Mouse (Mus musculus): ENCODE results near the gene Cst3. TPM values are rescaled to one million over a fixed set of nuclear protein-coding genes. Genes with fewer than 3 reads are reported as not detected.

Gene Cst3
- total and polyA plus RNA-seq, 2 experiments from 2014 or later, result 495 to 1,133 TPM

DNA sequence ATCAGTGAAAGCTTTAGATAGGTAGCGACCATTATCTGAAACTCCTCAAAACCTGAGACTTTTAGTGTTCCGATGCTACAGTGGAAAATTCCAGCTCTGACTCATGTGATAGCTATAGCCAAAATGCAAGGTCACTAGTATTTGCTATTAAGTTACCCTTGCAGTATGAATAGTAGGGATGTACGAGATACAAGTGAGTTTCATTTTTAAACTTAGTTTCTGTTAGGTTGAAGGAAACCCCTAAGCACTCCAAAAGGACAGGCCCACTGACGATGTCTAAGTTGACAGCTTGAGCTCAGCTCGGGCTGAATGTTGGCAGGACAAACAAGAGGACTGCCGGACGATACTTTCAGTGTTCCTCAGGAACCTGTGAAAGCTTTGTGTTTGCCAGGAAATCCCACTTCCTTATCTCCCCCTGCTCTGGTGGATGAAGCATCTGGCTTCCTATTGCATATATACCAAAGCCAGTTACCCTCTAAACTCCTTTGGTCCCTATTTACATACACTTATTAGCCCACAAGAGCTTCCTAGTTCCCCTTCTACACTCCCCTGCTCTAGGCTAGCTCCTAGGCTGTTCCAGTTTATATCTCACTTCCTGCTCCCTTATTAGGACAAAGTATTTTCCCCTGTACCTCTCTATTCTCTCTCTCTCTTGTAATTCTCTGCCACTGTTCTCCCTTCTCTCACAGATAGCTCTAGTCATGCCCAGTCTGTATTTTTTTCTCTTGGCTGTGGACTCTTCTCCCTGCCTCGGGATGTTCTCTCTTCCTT lies 18.7 kb downstream of the Cst3 start:
- H3K27ac ChIP-seq (ENCODE audit: low read depth, low read length), result no peak overlapping the region
- DNase-seq (no peak), ATAC-seq (no peak)
- no peak for TF ChIP-seq CTCF (IDR thresholded peaks at IDR 0.05; ENCODE audit: low read depth)
- WGBS, result 66% methylated on average over 8 of the region's 8 CpGs
- H3K9ac ChIP-seq, result no peak overlapping the region
- no peak overlapping the region for H3K4me2 ChIP-seq (ENCODE audit: low read depth)
- no peak overlapping the region for H3K4me3 ChIP-seq (ENCODE audit: low read depth, low read length)
- H3K36me3 ChIP-seq (ENCODE audit: insufficient read depth), result no peaks in the 10 kb centered on the region
- H3K27me3 ChIP-seq (ENCODE audit: insufficient read depth, low read length), result no peaks in the 10 kb centered on the region
- H3K9me3 ChIP-seq (ENCODE audit: low read length), result no peaks in the 10 kb centered on the region
- no peaks in the 10 kb centered on the region for H3K4me1 ChIP-seq (ENCODE audit: insufficient read depth)

DNA sequence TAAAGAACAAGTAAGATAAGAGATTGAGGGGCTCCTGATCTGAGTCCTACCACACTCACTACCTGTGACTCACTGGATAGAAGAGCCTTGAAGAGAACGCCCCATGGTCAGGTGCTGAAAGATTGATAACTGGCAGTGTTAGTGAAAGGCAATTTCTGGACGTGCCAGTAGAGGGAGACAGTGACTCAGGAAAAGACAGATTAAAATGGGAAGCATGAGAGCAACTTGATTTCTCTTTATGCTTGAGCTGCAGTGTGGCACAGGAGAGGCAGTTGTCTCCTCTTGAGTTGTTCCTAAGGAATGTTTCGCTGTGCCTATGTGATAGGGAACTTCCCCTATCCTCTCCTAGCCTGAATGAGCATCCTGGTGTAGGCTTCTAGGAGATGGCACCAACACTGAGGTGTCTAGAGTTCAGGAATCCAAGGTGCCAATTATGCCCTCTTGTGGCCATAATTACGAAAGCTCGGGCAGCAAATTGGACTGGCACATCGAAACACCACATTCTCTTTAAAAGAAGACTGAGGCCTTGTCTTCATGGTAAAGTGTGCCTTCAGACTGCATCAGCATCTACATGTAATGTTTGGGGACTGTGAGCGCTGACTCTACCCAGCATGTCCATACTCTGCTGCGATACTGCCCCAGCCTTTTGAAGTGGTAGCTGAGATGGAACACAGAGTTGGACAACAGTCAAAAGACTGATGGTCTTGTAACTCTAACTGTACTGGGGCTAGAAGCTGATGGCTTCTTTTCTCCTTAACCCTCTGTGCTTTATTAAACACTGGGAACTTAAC lies 24.2 kb downstream of the Cst3 start:
- H3K9me3 ChIP-seq (ENCODE audit: low read length), result no peaks in the 10 kb centered on the region
- ATAC-seq (peak; percentile 89), DNase-seq (peak; percentile 85)
- H3K36me3 ChIP-seq (ENCODE audit: insufficient read depth), result no peaks in the 10 kb centered on the region
- H3K27me3 ChIP-seq (ENCODE audit: insufficient read depth, low read length), result no peaks in the 10 kb centered on the region
- no peak overlapping the region for H3K4me3 ChIP-seq (ENCODE audit: low read depth, low read length)
- TF ChIP-seq CTCF (IDR thresholded peaks at IDR 0.05; ENCODE audit: low read depth), result peak; percentile 86
- WGBS, result 37% methylated on average over 8 of the region's 8 CpGs
- no peak overlapping the region for H3K4me2 ChIP-seq (ENCODE audit: low read depth)
- no peak overlapping the region for H3K9ac ChIP-seq
- no peaks in the 10 kb centered on the region for H3K4me1 ChIP-seq (ENCODE audit: insufficient read depth)
- no peak overlapping the region for H3K27ac ChIP-seq (ENCODE audit: low read depth, low read length)

DNA sequence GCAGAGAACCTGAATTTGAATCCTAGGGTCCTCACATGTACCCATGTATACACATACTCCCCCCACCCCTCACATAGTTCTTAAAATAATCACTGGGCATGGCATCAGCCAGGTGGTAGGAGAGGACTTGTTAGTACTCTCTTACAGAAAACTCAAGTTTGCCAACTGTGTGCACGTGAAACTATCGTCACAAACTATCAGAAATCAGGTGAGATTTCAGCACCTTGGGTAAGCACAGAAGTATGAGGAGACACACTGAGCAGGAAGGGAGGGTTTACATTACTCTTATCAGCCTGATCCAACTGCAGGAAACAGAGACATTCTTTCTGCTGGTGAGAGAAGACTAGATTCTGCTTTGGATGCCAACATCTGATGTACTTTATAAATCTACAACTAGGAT lies 36.3 kb downstream of the Cst3 start:
- no peaks in the 10 kb centered on the region for H3K4me1 ChIP-seq (ENCODE audit: insufficient read depth)
- no peak for DNase-seq
- no peak overlapping the region for H3K4me2 ChIP-seq (ENCODE audit: low read depth)
- no peak overlapping the region for H3K4me3 ChIP-seq (ENCODE audit: low read depth, low read length)
- 96% methylated on average over 2 of the region's 2 CpGs for WGBS
- H3K9me3 ChIP-seq (ENCODE audit: low read length), result no peaks in the 10 kb centered on the region
- no peaks in the 10 kb centered on the region for H3K27me3 ChIP-seq (ENCODE audit: insufficient read depth, low read length)
- no peak for ATAC-seq
- H3K36me3 ChIP-seq (ENCODE audit: insufficient read depth), result no peaks in the 10 kb centered on the region
- H3K9ac ChIP-seq, result no peak overlapping the region
- TF ChIP-seq CTCF (IDR thresholded peaks at IDR 0.05; ENCODE audit: low read depth), result no peak
- no peak overlapping the region for H3K27ac ChIP-seq (ENCODE audit: low read depth, low read length)

DNA sequence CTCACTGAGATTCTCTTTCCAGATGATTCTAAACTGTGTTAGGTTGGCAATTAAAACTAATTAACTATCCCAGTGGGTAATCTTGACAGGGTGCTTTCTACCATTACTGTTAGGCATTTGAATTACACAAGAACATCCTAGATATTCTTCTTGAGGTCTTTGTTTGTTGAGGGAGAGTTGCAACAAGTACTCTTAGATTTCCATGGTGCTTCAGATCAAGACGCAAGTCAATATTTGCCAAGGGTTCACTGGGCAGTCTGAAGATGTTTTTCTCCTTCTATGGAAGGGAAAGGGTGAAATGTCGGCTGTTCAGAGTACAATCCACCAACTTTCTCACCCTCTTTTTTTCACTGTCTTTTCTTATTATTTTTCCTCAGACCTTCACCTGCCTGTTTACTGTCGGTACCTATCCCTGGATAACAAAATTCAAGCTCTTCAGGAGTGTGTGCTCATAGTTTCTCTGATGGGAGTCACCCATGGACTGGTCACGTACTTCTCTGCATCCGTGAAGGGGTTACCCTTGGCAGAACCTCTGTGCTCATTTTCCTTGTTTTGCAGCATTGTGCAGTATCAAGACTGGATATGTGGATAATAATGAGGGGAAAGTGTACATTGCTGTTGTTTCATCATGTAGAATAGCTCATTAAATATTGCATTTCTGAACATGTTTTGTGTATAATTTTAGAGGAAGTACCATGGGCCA lies 37.3 kb downstream of the Cst3 start:
- Histone ChIP-seq H3K4me3 (ENCODE audit: low read depth, low read length) (no peak overlapping the region), H3K27me3 (ENCODE audit: insufficient read depth, low read length) (no peaks in the 10 kb centered on the region), H3K27ac (ENCODE audit: low read depth, low read length) (no peak overlapping the region), H3K4me2 (ENCODE audit: low read depth) (no peak overlapping the region), H3K9ac (no peak overlapping the region), H3K36me3 (ENCODE audit: insufficient read depth) (no peaks in the 10 kb centered on the region), H3K9me3 (ENCODE audit: low read length) (no peaks in the 10 kb centered on the region), H3K4me1 (ENCODE audit: insufficient read depth) (no peaks in the 10 kb centered on the region)
- DNase-seq, result no peak
- no peak for TF ChIP-seq CTCF (IDR thresholded peaks at IDR 0.05; ENCODE audit: low read depth)
- ATAC-seq, result no peak
- WGBS, result 90% methylated on average over 5 of the region's 5 CpGs

DNA sequence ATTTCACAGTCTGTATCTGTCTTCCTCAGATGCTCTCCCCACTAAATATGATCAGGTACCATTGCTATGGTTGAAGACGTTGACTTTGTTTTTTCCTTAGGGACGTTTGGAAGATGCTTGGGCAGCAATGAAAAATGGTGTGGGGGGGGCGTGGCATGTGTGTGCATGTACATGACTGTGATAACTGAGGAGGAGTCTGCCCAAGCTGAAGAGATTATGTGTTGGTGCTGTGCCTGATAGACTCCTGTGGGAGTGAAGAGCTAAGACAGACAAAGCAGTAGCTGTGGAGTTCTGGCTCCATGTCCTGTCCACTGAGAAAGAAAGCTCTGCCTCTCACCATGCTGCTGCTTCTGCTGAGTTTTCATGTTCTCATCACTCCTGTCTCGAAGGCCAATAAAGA lies 40.6 kb downstream of the Cst3 start, which contains the start of gene Cst9:
TSS of gene Cst9 (plus strand) at position 236 of the 400 bp plus-strand sequence.
- no peak for ATAC-seq
- H3K9ac ChIP-seq, result no peak within 1 kb of the TSS
- no peak within 1 kb of the TSS for H3K27ac ChIP-seq (ENCODE audit: low read depth, low read length)
- H3K9me3 ChIP-seq (ENCODE audit: low read length), result no peaks in the 10 kb centered on the region
- no peaks in the 10 kb centered on the region for H3K4me1 ChIP-seq (ENCODE audit: insufficient read depth)
- no peak for DNase-seq
- H3K36me3 ChIP-seq (ENCODE audit: insufficient read depth), result no peaks in the 10 kb centered on the region
- WGBS, result 67% methylated on average over 4 of the region's 4 CpGs
- H3K4me2 ChIP-seq (ENCODE audit: low read depth), result no peak within 1 kb of the TSS
- no peak within 1 kb of the TSS for H3K4me3 ChIP-seq (ENCODE audit: low read depth, low read length)
- H3K27me3 ChIP-seq (ENCODE audit: insufficient read depth, low read length), result no peaks in the 10 kb centered on the region
- no peak for TF ChIP-seq CTCF (IDR thresholded peaks at IDR 0.05; ENCODE audit: low read depth)

DNA sequence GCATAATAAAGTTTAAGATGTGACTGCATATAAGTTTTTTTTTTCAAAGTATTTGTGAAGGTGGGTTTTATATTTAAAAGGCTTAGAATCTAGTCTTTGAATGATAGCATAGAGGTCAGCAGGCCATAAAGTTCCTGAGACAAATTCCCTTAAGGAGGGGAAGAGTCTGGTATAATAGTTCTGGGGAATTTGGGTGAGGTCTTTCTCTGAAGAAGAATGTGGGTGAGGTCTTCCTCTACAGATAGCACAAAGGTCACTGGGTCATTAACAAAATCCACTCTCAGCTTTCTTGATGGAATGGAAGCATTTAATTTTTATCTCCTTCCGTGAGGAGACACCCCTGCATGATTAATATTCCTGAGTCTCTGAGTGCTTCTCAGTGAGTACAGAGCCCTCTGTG lies 49.5 kb downstream of the Cst3 start:
- no peaks in the 10 kb centered on the region for H3K9me3 ChIP-seq (ENCODE audit: low read length)
- no peak for ATAC-seq
- H3K4me2 ChIP-seq (ENCODE audit: low read depth), result no peak overlapping the region
- no peaks in the 10 kb centered on the region for H3K27me3 ChIP-seq (ENCODE audit: insufficient read depth, low read length)
- H3K4me1 ChIP-seq (ENCODE audit: insufficient read depth), result no peaks in the 10 kb centered on the region
- no peaks in the 10 kb centered on the region for H3K36me3 ChIP-seq (ENCODE audit: insufficient read depth)
- no peak overlapping the region for H3K4me3 ChIP-seq (ENCODE audit: low read depth, low read length)
- WGBS, result 64% methylated on average over 1 of the region's 1 CpGs
- no peak for DNase-seq
- TF ChIP-seq CTCF (IDR thresholded peaks at IDR 0.05; ENCODE audit: low read depth), result no peak
- no peak overlapping the region for H3K9ac ChIP-seq
- H3K27ac ChIP-seq (ENCODE audit: low read depth, low read length), result no peak overlapping the region

Other genes starting within 250 kb of the Cst3 start
- gene Nxt1, start 203.1 kb downstream of the Cst3 start, total RNA-seq (2014; rRNA removed), result 26.9 and 34.6 TPM in 2 replicates
- 29.6 and 38.4 TPM in 2 replicates for gene Nxt1, start 203.1 kb downstream of the Cst3 start, polyA plus RNA-seq (2015; fragmentation: Nextera tagmentation; extraction: Ambion mirVana)
- 21.8 and 22.2 TPM in 2 replicates for gene Gzf1, start 194.7 kb downstream of the Cst3 start, total RNA-seq (2014; rRNA removed)
- 12.8 and 15.0 TPM in 2 replicates for gene Gzf1, start 194.7 kb downstream of the Cst3 start, polyA plus RNA-seq (2015; fragmentation: Nextera tagmentation; extraction: Ambion mirVana)
- gene Napb, start 143.2 kb downstream of the Cst3 start, total RNA-seq (2014; rRNA removed), result 124 and 142 TPM in 2 replicates
- 41.1 and 76.3 TPM in 2 replicates for gene Napb, start 143.2 kb downstream of the Cst3 start, polyA plus RNA-seq (2015; fragmentation: Nextera tagmentation; extraction: Ambion mirVana)
- gene Cstl1, start 125.3 kb downstream of the Cst3 start, total RNA-seq (2014; rRNA removed), result not detected in 2 replicates
- gene Cstl1, start 125.3 kb downstream of the Cst3 start, polyA plus RNA-seq (2015; fragmentation: Nextera tagmentation; extraction: Ambion mirVana), result not detected in 2 replicates
- not detected in 2 replicates for gene Cst11, start 104.2 kb downstream of the Cst3 start, total RNA-seq (2014; rRNA removed)
- gene Cst11, start 104.2 kb downstream of the Cst3 start, polyA plus RNA-seq (2015; fragmentation: Nextera tagmentation; extraction: Ambion mirVana), result not detected in 2 replicates
- gene 8030411F24Rik, start 93.7 kb downstream of the Cst3 start, total RNA-seq (2014; rRNA removed), result not detected in 2 replicates
- gene 8030411F24Rik, start 93.7 kb downstream of the Cst3 start, polyA plus RNA-seq (2015; fragmentation: Nextera tagmentation; extraction: Ambion mirVana), result not detected in 2 replicates
- not detected in 2 replicates for gene Cst12, start 86.3 kb downstream of the Cst3 start, total RNA-seq (2014; rRNA removed)
- not detected in 2 replicates for gene Cst12, start 86.3 kb downstream of the Cst3 start, polyA plus RNA-seq (2015; fragmentation: Nextera tagmentation; extraction: Ambion mirVana)
- gene Cst8, start 76.9 kb downstream of the Cst3 start, total RNA-seq (2014; rRNA removed), result not detected in 2 replicates
- gene Cst8, start 76.9 kb downstream of the Cst3 start, polyA plus RNA-seq (2015; fragmentation: Nextera tagmentation; extraction: Ambion mirVana), result not detected in 2 replicates
- gene Cst13, start 55.6 kb downstream of the Cst3 start, total RNA-seq (2014; rRNA removed), result not detected in 2 replicates
- not detected in 2 replicates for gene Cst13, start 55.6 kb downstream of the Cst3 start, polyA plus RNA-seq (2015; fragmentation: Nextera tagmentation; extraction: Ambion mirVana)
- gene Cst9, start 40.5 kb downstream of the Cst3 start, total RNA-seq (2014; rRNA removed), result not detected in 2 replicates
- gene Cst9, start 40.5 kb downstream of the Cst3 start, polyA plus RNA-seq (2015; fragmentation: Nextera tagmentation; extraction: Ambion mirVana), result not detected in 2 replicates
- 0.67 TPM in 1 of 2 replicates, not detected in the other for gene 9230104L09Rik, start 10.7 kb downstream of the Cst3 start, total RNA-seq (2014; rRNA removed)
- not detected in 2 replicates for gene 9230104L09Rik, start 10.7 kb downstream of the Cst3 start, polyA plus RNA-seq (2015; fragmentation: Nextera tagmentation; extraction: Ambion mirVana)
- not detected in 2 replicates for gene Gm1330, start 127.6 kb upstream of the Cst3 start, total RNA-seq (2014; rRNA removed)
- not detected in 2 replicates for gene Gm1330, start 127.6 kb upstream of the Cst3 start, polyA plus RNA-seq (2015; fragmentation: Nextera tagmentation; extraction: Ambion mirVana)
- not detected in 2 replicates for gene Gm10750, start 141.5 kb upstream of the Cst3 start, total RNA-seq (2014; rRNA removed)
- gene Gm10750, start 141.5 kb upstream of the Cst3 start, polyA plus RNA-seq (2015; fragmentation: Nextera tagmentation; extraction: Ambion mirVana), result not detected in 2 replicates